In the genomic region with DNA sequence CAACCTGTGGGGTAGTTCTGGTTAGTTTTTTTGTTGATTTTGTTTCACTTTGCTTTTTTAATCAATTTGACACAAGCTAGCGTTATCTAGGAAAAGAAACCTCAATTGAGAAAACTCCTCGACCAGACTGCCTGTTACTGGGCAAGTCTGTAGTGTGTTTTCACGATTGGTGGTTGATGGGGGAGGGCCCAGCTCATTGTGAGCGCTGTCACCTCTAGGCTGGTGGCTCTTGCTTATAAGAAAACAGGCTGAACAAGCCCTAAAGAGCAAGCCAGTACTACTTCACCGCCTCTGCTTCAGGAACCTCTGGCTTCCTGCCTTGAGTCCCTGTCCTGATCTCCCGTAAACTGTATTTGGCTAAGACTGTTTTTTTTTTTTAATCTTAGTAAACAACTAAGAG, we compare ENCODE assay signal across 12 mouse cellular contexts. TPM values are rescaled to one million over a fixed set of nuclear protein-coding genes. Genes with fewer than 3 reads are reported as not detected.
A peak's percentile ranks its signal among the peaks of the same experiment; 100 is the strongest.
DNase-seq lines count a peak whose midpoint lies in the region; ATAC-seq lines count a peak whose summit lies in the region.
"Had no signal": no experiment of that assay in that cellular context is flagged by ENCODE, and none has a peak within 500 bp of the region (broad histone marks: within the 10 kb centered on the region; RNA-seq: fewer than 3 reads in every experiment).

No protein-coding gene starts in this region.

- H3K27me3 ChIP-seq in forebrain, embryonic 16.5 days (replicated peaks; ENCODE audit: control insufficient read depth, insufficient read depth, low read length), result no peaks in the 10 kb centered on the region
- no peaks in the 10 kb centered on the region for H3K27me3 ChIP-seq in stomach, embryonic 14.5 days (ENCODE audit: control insufficient read depth, insufficient read depth, low read length)
- H3K27me3 ChIP-seq: limb, embryonic 13.5 days; neural tube, embryonic 12.5 days had no signal

- H3K36me3 ChIP-seq in forebrain, embryonic 16.5 days (ENCODE audit: control insufficient read depth, insufficient read depth), result no peaks in the 10 kb centered on the region
- H3K36me3 ChIP-seq in stomach, embryonic 14.5 days (ENCODE audit: control insufficient read depth, insufficient read depth, low read length), result no peaks in the 10 kb centered on the region
- H3K36me3 ChIP-seq: limb, embryonic 13.5 days; neural tube, embryonic 12.5 days had no signal

- H3K27ac ChIP-seq in forebrain, embryonic 16.5 days (ENCODE audit: low read length), result no peak overlapping the region
- no peak overlapping the region for H3K27ac ChIP-seq in stomach, embryonic 14.5 days (ENCODE audit: low read length)
- H3K27ac ChIP-seq: layer of hippocampus, adult 2 months; limb, embryonic 13.5 days; neural tube, embryonic 12.5 days had no signal

- H3K4me1 ChIP-seq in forebrain, embryonic 16.5 days (replicated peaks; ENCODE audit: control insufficient read depth, insufficient read depth, low read length), result peaks cover 2% of the 10 kb centered on the region; the same call in 1 of the 2 replicates
- no peaks in the 10 kb centered on the region for H3K4me1 ChIP-seq in stomach, embryonic 14.5 days (ENCODE audit: control insufficient read depth, insufficient read depth, low read length)
- H3K4me1 ChIP-seq: neural tube, embryonic 12.5 days had no signal

- H3K4me2 ChIP-seq in forebrain, embryonic 16.5 days (ENCODE audit: low read length), result no peak overlapping the region
- no peak overlapping the region; the same call in 1 of the 2 replicates for H3K4me2 ChIP-seq in stomach, embryonic 14.5 days (replicated peaks; ENCODE audit: low read depth, low read length)
- H3K4me2 ChIP-seq: limb, embryonic 13.5 days; neural tube, embryonic 12.5 days had no signal

- ATAC-seq in forebrain, embryonic 16.5 days, result peak; percentile 47; the same call in 1 of the 2 replicates
- ATAC-seq in stomach, embryonic 14.5 days (ENCODE audit: insufficient number of reproducible peaks, insufficient read depth, low FRiP score, low read depth), result peak; percentile 63; the same call in 1 of the 2 replicates

- peak; percentile 54 to 64 for DNase-seq in lung, adult 18-20 months
- no peak for DNase-seq in lung, postnatal 14 days
- DNase-seq in embryo, embryonic 10 days (ENCODE audit: low spot score), result peak; percentile 68
- no peak for DNase-seq in frontal cortex, adult 2 months (ENCODE audit: extremely low spot score in 1 of 2, low spot score in 1 of 2)
- DNase-seq in adrenal gland, postnatal 36 days, result no peak
- DNase-seq: cerebellum, adult 2 months; right cerebral cortex, postnatal 14 days had no signal

- 3% methylated on average over 6 of the region's 6 CpGs for WGBS in forebrain, embryonic 16.5 days
- WGBS in stomach, embryonic 14.5 days, result 16% methylated on average over 6 of the region's 6 CpGs

- H3K4me3 ChIP-seq in forebrain, embryonic 16.5 days (replicated peaks; ENCODE audit: low read length), result no peak overlapping the region
- H3K4me3 ChIP-seq in stomach, embryonic 14.5 days (ENCODE audit: low read depth, low read length), result no peak overlapping the region
- H3K4me3 ChIP-seq: layer of hippocampus, adult 2 months; limb, embryonic 13.5 days; neural tube, embryonic 12.5 days had no signal

- no peak overlapping the region for H3K9ac ChIP-seq in forebrain, embryonic 16.5 days (replicated peaks; ENCODE audit: low read depth, low read length)
- no peak overlapping the region for H3K9ac ChIP-seq in stomach, embryonic 14.5 days (replicated peaks; ENCODE audit: low read depth, low read length)
- H3K9ac ChIP-seq: limb, embryonic 13.5 days; neural tube, embryonic 12.5 days had no signal

- H3K9me3 ChIP-seq in forebrain, embryonic 16.5 days (ENCODE audit: control insufficient read depth, low read length), result no peaks in the 10 kb centered on the region
- no peaks in the 10 kb centered on the region for H3K9me3 ChIP-seq in stomach, embryonic 14.5 days (ENCODE audit: control insufficient read depth, low read depth, low read length)
- H3K9me3 ChIP-seq: limb, embryonic 13.5 days; neural tube, embryonic 12.5 days had no signal

RNA-seq across cellular contexts. Expression of a gene that starts 40.7 kb away (rescaled TPM):
- 0.53 TPM in 1 of 2 replicates, not detected in the other for polyA plus RNA-seq in forebrain, embryonic 16.5 days (2015; fragmentation: Nextera tagmentation; extraction: Ambion mirVana)
- polyA plus RNA-seq in stomach, embryonic 14.5 days (2014; fragmentation: Nextera tagmentation; extraction: Ambion mirVana), result 0.38 TPM in 1 of 2 replicates, not detected in the other
- 1.4 TPM in 2 replicates for polyA plus RNA-seq in frontal cortex, adult 2 months (2012; rRNA removed)
- total RNA-seq in adrenal gland, postnatal 36 days (2021), result not detected
- total RNA-seq: layer of hippocampus, adult 2 months had no signal
- polyA plus RNA-seq: limb, embryonic 13.5 days; neural tube, embryonic 12.5 days had no signal

Comparison
In these comparisons a context has a peak if more than half of its experiments do, and no peak if none do; other contexts are left out.
1. DNase-seq: peak in lung, adult 18-20 months (2 of 2) and embryo, embryonic 10 days (single experiment); none in lung, postnatal 14 days (single experiment), frontal cortex, adult 2 months (0 of 2) and adrenal gland, postnatal 36 days (0 of 2).